Mouse (Mus musculus) forebrain, embryonic 12.5 days (tissue): ENCODE data around the gene Gm12830. TPM values are rescaled to one million over a fixed set of nuclear protein-coding genes. Genes with fewer than 3 reads are reported as not detected.
A peak's percentile ranks its signal among the peaks of the same experiment; 100 is the strongest.

Experiments used
- ATAC-seq: fragments of 200-750 bp; cut with Nextera tagmentation; 2 replicates; pipeline ENCODE4 v1.8.0; 2017; ENCODE audit warnings: moderate TSS enrichment; ENCODE audit not compliant: low FRiP score
- H3K27ac ChIP-seq: fragments of 300-500 bp; sonication (generic); 2 replicates; pipeline ENCODE4 v1.5.1; 2016; ENCODE audit warnings: mild to moderate bottlenecking
- H3K27me3 ChIP-seq: fragments of 300-500 bp; sonication (generic); 2 replicates; pipeline ENCODE4 v1.6.1; 2016; ENCODE audit warnings: mild to moderate bottlenecking
- H3K36me3 ChIP-seq: fragments of 300-500 bp; sonication (generic); replicated peaks from 2 replicates; pipeline ENCODE4 v1.6.1; 2016; ENCODE audit warnings: mild to moderate bottlenecking
- H3K4me1 ChIP-seq: fragments of 300-500 bp; sonication (generic); 2 replicates; pipeline ENCODE4 v1.6.1; 2016
- H3K4me2 ChIP-seq: fragments of 300-500 bp; sonication (generic); 2 replicates; pipeline ENCODE4 v1.6.1; 2016; ENCODE audit warnings: mild to moderate bottlenecking, moderate library complexity
- H3K4me3 ChIP-seq: fragments of 300-500 bp; sonication (generic); replicated peaks from 2 replicates; pipeline ENCODE4 v1.5.1; 2016; ENCODE audit warnings: mild to moderate bottlenecking
- H3K9ac ChIP-seq: fragments of 300-500 bp; sonication (generic); 2 replicates; pipeline ENCODE4 v1.6.1; 2016; ENCODE audit warnings: mild to moderate bottlenecking
- H3K9me3 ChIP-seq: fragments of 300-500 bp; sonication (generic); 2 replicates; pipeline ENCODE4 v1.6.1; 2016
- WGBS: fragments of 180-500 bp; shearing (Covaris S2); methylation state at CpG from one replicate; pipeline ENCODE4 v1.1.7; 2016; 5-methylcytosine and 5-hydroxymethylcytosine counted together
- polyA plus RNA-seq: library from polyadenylated mRNA; unstranded; fragments of >200 nt; fragmentation: Nextera tagmentation; extraction: Ambion mirVana; gene quantifications from 2 replicates; pipeline ENCODE4 v1.2.1, GENCODE M21; 2016

Gm12830 gene
- 0.08 TPM in 1 of 2 replicates, not detected in the other for polyA plus RNA-seq

DNA sequence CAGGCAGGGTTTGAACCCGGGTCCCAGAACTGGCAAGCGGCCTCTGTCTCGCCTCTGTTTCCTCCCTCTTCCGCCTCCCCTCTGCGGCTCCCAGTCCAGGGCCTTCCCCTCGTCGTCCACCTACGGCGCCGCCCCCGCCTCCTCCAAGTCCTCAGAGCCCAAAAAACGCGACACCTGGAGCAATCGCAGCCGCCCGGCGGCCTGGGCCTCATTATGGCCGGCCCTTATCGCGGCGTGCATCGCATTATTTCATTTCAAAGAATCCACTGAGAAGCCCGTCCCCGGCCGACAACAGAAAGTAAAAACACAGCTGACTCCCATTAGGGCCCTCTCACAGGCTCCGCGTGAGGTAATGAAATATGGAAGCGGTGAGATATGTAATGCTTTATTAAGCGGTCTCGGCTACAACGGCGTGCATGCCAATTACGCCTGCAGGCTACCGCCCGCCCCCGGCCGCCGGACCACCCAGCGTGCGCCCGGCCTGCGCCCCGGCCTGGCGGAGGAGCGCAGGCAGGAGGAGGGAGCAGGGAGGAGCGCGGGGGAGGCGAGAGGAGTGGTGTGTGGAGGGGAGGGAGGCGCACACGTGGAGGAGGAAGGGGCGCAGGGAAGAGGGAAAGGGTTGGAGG, at the start of gene Gm12830:
TSS of gene Gm12830 (plus strand) at position 156 of the 626 bp plus-strand sequence.
- peak within 1 kb of the TSS; percentile 47; the same call in 1 of the 2 replicates for H3K9ac ChIP-seq
- peak; percentile 87 for ATAC-seq

DNA sequence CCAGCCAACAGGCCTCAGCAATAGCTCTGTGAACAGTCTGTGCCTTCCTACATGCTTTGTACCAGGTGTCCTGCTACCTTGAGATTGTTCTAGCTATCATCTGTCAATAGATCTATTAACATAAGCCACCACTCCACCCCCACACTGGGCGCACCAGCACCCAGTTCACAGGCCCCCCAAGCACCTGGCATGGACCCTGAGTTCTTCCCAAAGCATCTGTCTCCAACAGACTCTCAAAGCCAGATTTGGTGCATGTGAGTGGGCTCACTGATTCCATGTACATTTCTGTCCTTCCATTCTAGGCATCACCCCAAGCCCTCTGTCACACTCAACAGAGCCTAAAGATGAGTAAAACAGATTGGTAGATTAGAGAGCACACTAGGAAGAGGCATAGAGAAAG, 48.2 kb upstream of the Gm12830 start:
- no peak overlapping the region for H3K4me2 ChIP-seq
- no peaks in the 10 kb centered on the region for H3K9me3 ChIP-seq
- peaks cover 18% of the 10 kb centered on the region; the same call in 1 of the 2 replicates for H3K27me3 ChIP-seq
- 92% methylated on average over 1 of the region's 1 CpGs for WGBS
- peaks cover 5% of the 10 kb centered on the region; the same call in 1 of the 2 replicates for H3K4me1 ChIP-seq
- no peaks in the 10 kb centered on the region for H3K36me3 ChIP-seq
- no peak overlapping the region for H3K4me3 ChIP-seq
- no peak overlapping the region for H3K27ac ChIP-seq
- no peak for ATAC-seq
- H3K9ac ChIP-seq: no peak overlapping the region

More for the DNA sequence above, at the start of gene Gm12830:
- H3K4me1 ChIP-seq: peaks cover 30% of the 10 kb centered on the region
- peaks cover 87% of the 10 kb centered on the region for H3K27me3 ChIP-seq
- no peaks in the 10 kb centered on the region for H3K36me3 ChIP-seq
- peak within 1 kb of the TSS; percentile 46; the same call in 1 of the 2 replicates for H3K27ac ChIP-seq
- peak within 1 kb of the TSS; percentile 58 for H3K4me2 ChIP-seq
- under 1% methylated on average over 51 of the region's 51 CpGs for WGBS
- H3K4me3 ChIP-seq: peak within 1 kb of the TSS; percentile 38
- no peaks in the 10 kb centered on the region for H3K9me3 ChIP-seq

DNA sequence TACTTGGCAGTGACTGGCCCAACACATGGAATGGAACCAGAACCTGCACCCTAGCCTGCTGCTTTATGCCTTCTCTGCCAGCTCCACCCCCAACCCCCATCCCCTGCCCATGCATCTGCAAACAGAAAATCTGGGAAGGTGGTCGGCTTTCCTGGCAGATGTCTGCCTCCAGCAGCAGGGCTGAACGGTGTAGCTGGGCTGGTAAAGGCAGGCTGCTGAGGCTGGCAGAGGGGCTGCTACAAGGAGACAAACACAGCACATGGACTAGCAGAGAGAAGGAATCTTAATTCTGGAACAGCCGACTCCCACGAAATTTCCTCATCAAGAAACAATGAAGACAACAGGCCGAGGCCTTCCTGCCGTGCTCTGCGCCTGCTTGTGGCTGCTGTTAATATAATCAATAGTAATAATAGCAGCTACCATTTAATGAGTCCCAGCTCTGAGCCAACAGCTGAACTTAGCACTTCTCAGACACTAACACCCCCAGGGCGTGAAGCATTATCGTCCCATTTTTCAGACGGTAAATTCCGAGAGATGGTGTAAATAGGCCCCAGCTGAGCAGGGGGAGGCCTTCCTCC, 43.8 kb upstream of the Gm12830 start:
- H3K27me3 ChIP-seq: peaks cover 43% of the 10 kb centered on the region
- H3K36me3 ChIP-seq: no peaks in the 10 kb centered on the region
- no peak for ATAC-seq
- 49% methylated on average over 11 of the region's 11 CpGs for WGBS
- H3K9me3 ChIP-seq: no peaks in the 10 kb centered on the region
- H3K27ac ChIP-seq: no peak overlapping the region
- H3K9ac ChIP-seq: no peak overlapping the region
- no peak overlapping the region for H3K4me3 ChIP-seq
- H3K4me1 ChIP-seq: peaks cover 13% of the 10 kb centered on the region; the same call in 1 of the 2 replicates
- no peak overlapping the region for H3K4me2 ChIP-seq

DNA sequence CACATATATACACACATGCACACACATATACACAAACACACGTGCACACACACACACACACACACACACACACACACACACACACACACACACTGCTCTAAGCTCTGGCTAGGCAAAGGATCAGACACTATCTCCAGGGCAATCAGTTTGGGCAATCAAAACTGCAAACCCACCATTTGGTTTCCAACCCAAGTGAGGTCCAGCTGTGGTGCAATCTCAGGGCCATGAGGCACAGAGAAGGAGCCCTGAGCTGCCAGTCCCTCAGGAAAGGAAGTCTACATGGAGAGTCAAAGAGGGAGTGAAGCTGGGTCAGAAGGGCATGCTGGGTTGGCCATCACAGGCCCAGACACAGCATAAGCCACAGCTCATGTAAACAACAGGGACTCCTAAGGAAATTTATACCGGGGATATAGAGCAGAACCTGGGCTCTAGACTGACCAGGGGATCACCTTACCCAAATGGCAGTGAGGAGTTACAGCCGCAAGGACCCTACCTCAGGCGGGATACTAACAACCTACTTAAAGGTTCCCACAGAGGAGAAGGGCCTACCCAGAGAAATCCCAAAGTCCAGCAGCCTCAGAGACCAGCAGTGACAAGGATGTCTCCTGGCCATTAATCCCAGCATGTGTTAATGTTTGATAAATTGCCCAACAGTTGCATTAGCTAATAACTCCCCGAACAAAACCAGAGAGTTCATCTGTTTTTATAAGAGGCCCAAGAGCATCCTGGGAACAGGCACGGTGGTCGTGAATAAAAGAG, 42.6 kb upstream of the Gm12830 start:
- H3K9ac ChIP-seq: no peak overlapping the region
- no peak overlapping the region for H3K4me2 ChIP-seq
- no peak for ATAC-seq
- H3K36me3 ChIP-seq: no peaks in the 10 kb centered on the region
- 57% methylated on average over 7 of the region's 7 CpGs for WGBS
- H3K4me1 ChIP-seq: peaks cover 13% of the 10 kb centered on the region; the same call in 1 of the 2 replicates
- peaks cover 52% of the 10 kb centered on the region for H3K27me3 ChIP-seq
- no peaks in the 10 kb centered on the region for H3K9me3 ChIP-seq
- H3K4me3 ChIP-seq: no peak overlapping the region
- H3K27ac ChIP-seq: no peak overlapping the region

DNA sequence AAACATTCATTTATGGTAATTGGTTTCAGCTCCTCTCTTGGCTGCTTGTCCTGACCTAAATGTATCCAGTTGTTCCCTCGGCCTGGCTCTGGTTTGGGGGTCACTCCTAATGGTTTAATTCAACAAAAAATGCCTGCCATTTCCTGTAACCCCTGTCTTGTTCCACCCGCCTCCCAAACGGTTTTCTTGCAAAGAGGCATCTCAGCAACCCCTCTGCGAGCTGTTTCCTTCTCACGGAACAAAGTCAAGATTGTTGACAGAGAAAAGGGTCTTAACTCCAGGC, 42.1 kb upstream of the Gm12830 start:
- Histone ChIP-seq H3K9me3 (no peaks in the 10 kb centered on the region), H3K36me3 (no peaks in the 10 kb centered on the region), H3K27me3 (peaks cover 57% of the 10 kb centered on the region), H3K9ac (no peak overlapping the region), H3K4me1 (peaks cover 13% of the 10 kb centered on the region; the same call in 1 of the 2 replicates), H3K27ac (no peak overlapping the region), H3K4me2 (no peak overlapping the region), H3K4me3 (no peak overlapping the region)
- no peak for ATAC-seq
- 20% methylated on average over 5 of the region's 5 CpGs for WGBS

DNA sequence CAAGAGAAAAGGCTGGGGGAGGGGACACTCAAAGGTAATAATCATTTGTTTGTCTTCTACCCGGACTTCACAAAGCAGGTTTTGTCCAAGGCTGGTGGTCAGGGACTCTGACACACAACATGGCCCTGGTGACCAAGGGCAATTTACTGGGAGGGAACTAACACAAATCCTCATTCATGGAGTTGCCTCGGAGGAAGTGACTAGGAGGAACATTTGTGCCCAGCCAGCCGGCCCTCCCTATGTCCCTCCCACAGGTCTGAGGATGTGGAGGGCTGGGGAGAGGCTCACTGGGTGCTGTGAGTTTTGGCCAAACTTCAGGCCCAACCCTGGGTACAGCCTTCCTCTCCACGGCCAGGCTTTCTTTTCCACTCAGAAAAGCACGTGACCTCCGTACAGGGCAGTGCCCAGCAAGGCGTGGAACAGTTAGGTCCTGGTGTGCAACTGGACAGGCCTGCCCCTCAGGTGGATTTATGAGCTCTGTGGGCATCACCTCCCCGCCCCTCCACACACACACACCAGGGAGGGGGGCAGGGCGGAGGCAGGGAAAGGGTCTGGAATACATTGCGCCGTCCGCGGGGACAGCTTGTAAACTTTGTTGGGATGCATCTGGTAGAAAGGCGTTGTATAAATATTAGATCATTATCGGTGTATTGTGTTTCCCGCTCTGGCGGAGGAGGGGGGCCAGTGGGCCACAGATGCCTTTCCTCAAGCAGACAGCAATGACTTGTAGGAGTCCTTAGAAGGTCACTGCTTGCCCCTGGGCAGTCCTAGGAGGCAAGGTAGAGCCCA, 41.6 kb upstream of the Gm12830 start:
- H3K36me3 ChIP-seq: no peaks in the 10 kb centered on the region
- H3K9ac ChIP-seq: no peak overlapping the region
- no peak for ATAC-seq
- H3K4me1 ChIP-seq: peaks cover 13% of the 10 kb centered on the region; the same call in 1 of the 2 replicates
- H3K4me2 ChIP-seq: no peak overlapping the region
- WGBS: 71% methylated on average over 17 of the region's 17 CpGs
- no peaks in the 10 kb centered on the region for H3K9me3 ChIP-seq
- no peak overlapping the region for H3K4me3 ChIP-seq
- no peak overlapping the region for H3K27ac ChIP-seq
- H3K27me3 ChIP-seq: peaks cover 62% of the 10 kb centered on the region

DNA sequence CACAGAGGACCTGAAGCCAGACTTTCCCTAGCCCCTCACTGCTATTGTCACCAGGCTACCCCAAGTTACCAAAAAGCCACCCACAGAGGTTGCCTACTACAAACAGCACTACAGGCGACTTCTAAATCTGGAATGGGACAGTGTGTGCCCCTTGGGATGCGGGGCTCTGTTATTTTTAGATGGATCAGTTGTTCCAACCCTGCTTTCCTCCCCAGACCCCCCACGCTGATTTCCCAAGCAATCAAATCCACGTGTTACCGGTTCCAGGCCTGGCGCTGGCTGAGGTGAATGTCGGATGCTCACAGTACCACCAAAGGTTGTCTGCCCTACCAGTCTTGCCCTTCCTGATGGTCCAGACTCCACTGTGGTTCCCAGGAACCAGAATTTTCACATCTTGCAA, 38.7 kb upstream of the Gm12830 start:
- ATAC-seq: no peak
- Histone ChIP-seq H3K27me3 (peaks cover 78% of the 10 kb centered on the region), H3K9ac (no peak overlapping the region), H3K4me2 (no peak overlapping the region), H3K9me3 (no peaks in the 10 kb centered on the region), H3K27ac (no peak overlapping the region), H3K36me3 (no peaks in the 10 kb centered on the region), H3K4me1 (peaks cover 8% of the 10 kb centered on the region; the same call in 1 of the 2 replicates), H3K4me3 (no peak overlapping the region)
- WGBS: 83% methylated on average over 7 of the region's 7 CpGs

DNA sequence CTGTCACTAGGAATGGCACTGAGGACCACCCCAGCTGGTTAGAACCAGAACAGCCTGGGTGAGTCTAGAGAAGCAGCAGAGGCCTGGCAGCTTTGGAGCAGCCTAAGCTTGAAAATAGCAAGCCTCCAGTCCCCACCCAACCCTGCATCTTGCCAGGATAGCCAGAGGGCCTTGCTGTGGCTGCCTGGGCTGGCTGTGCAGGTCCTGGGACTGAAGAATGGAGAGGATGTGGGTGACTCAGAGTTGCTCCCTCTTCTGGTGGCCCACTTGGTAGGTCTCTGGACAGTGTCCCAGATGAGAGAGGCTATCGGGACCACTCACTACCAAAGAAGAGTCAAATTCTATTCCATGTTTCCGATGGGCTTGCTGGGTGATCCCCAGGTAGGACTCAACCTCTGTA, 36.8 kb upstream of the Gm12830 start:
- 95% methylated on average over 2 of the region's 2 CpGs for WGBS
- Histone ChIP-seq H3K9me3 (no peaks in the 10 kb centered on the region), H3K4me2 (no peak overlapping the region), H3K27ac (no peak overlapping the region), H3K4me1 (peaks cover 6% of the 10 kb centered on the region; the same call in 1 of the 2 replicates), H3K36me3 (no peaks in the 10 kb centered on the region), H3K4me3 (no peak overlapping the region), H3K9ac (no peak overlapping the region), H3K27me3 (peaks cover 89% of the 10 kb centered on the region)
- no peak for ATAC-seq

DNA sequence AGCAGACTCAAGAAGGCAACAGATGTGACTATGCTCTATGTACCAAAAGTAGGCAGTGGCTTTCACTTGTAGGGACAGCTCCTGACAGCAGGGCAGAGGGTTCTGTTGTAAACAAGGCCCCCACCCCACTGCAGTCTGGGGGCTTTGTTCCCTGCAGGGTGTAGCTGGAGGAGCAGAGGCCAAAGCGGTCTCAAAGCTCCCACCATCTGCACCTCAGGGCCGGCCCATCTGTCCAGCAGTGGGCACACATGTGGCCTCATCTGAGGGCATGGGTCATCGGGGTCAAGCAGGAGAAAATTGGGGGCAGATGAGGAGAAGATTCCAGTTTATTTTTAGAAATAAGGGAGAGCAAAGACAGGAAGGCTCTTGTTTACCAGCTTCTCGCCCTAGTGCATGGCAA, 32.7 kb upstream of the Gm12830 start:
- 52% methylated on average over 4 of the region's 4 CpGs for WGBS
- ATAC-seq: 0 out of 2 replicates have a peak, but pooled peaks have one; percentile 39

DNA sequence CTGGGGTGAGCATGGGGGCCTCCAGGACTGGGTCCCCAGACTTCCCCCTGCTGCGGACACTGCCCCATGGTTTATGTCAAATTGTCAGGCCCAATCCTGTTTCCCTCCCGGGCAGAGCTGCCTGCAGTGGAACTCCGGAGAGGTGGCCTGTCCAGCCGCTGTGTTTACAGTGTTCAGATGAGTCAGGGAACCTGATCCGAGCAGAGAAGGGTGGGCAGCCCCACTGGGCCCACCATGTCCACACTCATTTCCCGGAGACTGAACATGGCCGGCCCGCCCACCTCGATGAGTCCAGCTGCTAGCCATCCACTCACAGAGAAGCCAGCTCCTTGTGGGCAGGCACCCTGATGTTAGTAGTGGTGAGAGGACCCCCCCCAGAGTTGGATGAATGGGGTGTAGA, 29.9 kb upstream of the Gm12830 start:
- Histone ChIP-seq H3K9me3 (no peaks in the 10 kb centered on the region), H3K9ac (no peak overlapping the region), H3K4me2 (no peak overlapping the region), H3K4me1 (peaks cover 3% of the 10 kb centered on the region; the same call in 1 of the 2 replicates), H3K4me3 (no peak overlapping the region), H3K27me3 (peaks cover 95% of the 10 kb centered on the region), H3K36me3 (no peaks in the 10 kb centered on the region), H3K27ac (no peak overlapping the region)
- WGBS: 79% methylated on average over 9 of the region's 9 CpGs
- no peak for ATAC-seq

More for the DNA sequence above, 32.7 kb upstream of the Gm12830 start:
- H3K27me3 ChIP-seq: peaks cover 92% of the 10 kb centered on the region
- H3K4me2 ChIP-seq: no peak overlapping the region
- H3K4me1 ChIP-seq: peaks cover 3% of the 10 kb centered on the region; the same call in 1 of the 2 replicates
- H3K4me3 ChIP-seq: no peak overlapping the region
- no peaks in the 10 kb centered on the region for H3K9me3 ChIP-seq
- H3K27ac ChIP-seq: no peak overlapping the region
- H3K9ac ChIP-seq: no peak overlapping the region
- H3K36me3 ChIP-seq: no peaks in the 10 kb centered on the region

DNA sequence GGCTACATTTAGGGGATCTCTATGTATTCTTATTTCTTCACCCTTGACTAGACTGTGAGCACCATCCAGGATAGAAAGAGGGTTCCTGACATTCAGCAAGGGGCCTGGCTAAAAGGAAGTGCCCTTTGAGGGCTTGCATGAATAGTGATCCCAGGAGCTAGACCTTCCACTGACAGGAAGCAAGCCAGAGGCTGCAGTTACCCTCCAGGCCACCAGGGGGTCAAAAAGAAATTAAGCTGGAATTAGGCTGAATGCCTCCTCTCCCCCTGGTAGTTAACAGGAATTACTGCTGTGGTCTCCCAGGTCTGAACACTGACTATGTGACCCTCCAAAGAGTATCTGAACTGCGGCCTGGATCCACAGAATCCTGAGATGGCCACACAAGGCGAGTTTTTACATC, 27.7 kb upstream of the Gm12830 start:
- H3K9me3 ChIP-seq: no peaks in the 10 kb centered on the region
- H3K27me3 ChIP-seq: peaks cover 99% of the 10 kb centered on the region
- H3K4me2 ChIP-seq: no peak overlapping the region
- H3K4me3 ChIP-seq: no peak overlapping the region
- H3K27ac ChIP-seq: no peak overlapping the region
- ATAC-seq: no peak
- no peak overlapping the region for H3K9ac ChIP-seq
- H3K36me3 ChIP-seq: no peaks in the 10 kb centered on the region
- WGBS: 90% methylated on average over 2 of the region's 2 CpGs
- peaks cover 1% of the 10 kb centered on the region; the same call in 1 of the 2 replicates for H3K4me1 ChIP-seq
